Mouse (Mus musculus): ENCODE results near the gene Umps.

Umps gene

DNA sequence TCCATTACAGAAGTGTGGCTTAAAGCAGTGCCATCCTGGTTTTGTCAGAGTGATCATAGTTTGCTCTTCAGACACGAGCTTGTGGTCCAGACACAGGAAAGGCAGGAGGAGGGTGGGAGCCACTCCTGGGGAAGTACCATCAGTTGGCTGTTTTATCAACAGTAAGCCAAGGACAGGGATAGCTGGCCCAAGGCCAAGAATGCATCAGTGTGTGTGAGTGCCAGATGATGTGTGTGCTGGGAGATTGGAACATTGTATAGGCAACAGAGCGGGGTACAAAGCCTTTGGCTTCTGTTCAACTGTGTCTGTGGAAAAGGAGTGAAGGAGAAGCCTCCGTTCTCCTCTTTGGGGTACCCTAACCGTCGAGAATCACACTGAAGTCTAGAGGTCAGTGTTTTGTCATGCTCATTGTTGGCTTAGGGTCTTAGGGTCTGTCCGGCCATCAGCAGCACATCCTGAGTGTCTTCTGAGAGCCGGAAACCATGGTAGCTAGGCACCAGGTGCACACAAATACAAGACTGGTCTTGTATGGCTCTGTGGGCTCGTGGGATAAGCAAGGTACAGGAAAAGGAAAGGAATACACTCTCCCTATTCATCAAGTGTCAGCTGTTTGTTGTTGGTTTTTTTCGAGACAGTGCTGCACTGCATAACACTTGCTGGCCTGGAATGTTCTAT lies 37.9 kb downstream of the Umps start:
- no peak for DNase-seq (ENCODE audit: low spot score)

- DNase-seq (ENCODE audit: low spot score), result no peak
Observed at GRCm38 (mm10) chr16:33927263-33927824, 39.5 kb downstream of the Umps start.

- no peak for DNase-seq (ENCODE audit: low spot score)
Observed at GRCm38 (mm10) chr16:33923758-33924157, 43.1 kb downstream of the Umps start.

GRCm38 (mm10) chr16:33923001-33923316 lies 43.9 kb downstream of the Umps start:
- DNase-seq (ENCODE audit: low spot score), result no peak

DNA sequence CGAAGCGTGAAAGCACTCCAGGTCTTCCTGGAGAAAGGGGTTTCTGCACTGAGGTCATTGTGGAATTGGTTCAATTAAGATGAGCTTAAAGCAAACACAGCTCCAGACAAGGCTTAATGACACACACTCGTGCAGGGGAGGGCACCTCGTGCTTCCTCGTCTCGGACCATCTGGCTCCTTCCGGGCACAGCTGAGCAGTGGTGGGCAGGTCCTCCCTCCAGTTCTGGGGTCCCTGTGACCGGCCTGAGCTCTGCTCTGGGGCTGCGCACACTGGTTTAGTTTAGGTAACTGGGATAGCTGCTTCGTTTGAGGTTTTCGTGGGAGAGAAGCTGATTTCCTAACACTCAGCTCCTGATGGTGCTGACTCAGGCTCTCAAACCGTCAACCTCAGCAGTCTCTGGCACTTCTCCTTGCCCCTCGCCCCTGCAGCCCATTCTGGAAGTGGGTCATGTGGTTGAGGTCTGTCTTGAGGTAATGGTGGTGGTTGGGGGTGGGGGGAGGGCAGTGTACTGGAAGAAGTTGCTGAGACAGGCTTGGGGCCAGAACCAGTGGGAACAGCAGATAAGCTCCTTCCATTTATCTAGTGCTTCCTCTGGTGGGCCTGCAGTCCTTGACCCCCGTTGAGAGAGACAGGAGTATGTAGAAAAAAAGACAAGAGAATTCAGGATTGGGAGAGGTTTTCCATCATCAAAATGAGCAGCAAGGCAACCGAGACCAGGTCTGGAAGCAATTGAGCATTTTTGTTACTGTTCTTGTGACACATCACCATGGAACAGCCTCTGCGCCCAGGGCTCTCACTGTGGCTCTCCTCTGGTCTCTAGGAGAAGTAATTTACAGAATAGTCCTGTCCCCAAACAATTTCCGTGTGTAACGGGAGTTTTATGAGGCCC lies 44.5 kb downstream of the Umps start:
- no peak for DNase-seq (ENCODE audit: low spot score)

DNA sequence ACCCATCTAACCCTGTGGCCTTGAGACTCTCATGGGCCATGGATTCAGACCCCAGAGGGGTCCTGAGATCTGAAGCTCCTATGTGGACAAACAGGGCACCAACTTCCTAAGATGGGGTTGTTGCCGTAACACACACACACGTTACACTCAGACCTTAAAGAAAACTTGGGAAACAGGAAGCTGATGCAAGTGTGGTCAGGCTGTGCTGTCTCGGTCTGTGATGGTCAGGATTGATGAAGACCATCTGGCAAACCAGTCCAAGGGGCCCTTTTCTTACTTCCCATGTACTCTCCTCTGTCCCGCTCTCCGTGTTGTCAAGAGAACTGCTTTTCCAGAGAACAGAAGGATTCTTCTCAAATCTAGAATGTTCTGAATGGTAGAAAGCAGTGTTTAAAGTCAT lies 45.3 kb downstream of the Umps start:
- DNase-seq (ENCODE audit: low spot score), result no peak

DNA sequence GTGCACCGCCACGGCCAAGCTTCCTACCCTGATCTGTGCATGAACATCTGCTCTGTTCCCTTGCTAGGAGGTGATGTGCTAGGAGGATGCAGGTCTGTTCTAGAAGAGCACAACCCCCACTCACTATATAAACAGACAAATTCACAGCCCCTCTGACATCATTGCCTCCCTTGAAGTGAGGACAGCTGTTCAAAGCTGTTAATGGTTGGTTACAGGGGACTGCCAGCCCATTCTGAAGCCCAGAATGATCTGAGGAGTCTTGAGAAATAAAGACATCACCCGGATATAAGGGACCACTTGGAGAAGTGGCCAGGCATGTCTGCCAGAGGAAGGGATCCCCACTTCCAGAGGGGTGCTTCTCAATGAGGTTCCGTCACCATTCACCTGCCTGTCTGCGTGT lies 48.9 kb downstream of the Umps start:
- DNase-seq (ENCODE audit: low spot score), result no peak

GRCm38 (mm10) chr16:33917390-33917789 lies 49.4 kb downstream of the Umps start:
- DNase-seq (ENCODE audit: low spot score), result no peak

GRCm38 (mm10) chr16:33916473-33917251 lies 50.2 kb downstream of the Umps start:
- no peak for DNase-seq (ENCODE audit: low spot score)

GRCm38 (mm10) chr16:33914997-33915396 lies 51.8 kb downstream of the Umps start:
- DNase-seq (ENCODE audit: low spot score), result no peak

DNA sequence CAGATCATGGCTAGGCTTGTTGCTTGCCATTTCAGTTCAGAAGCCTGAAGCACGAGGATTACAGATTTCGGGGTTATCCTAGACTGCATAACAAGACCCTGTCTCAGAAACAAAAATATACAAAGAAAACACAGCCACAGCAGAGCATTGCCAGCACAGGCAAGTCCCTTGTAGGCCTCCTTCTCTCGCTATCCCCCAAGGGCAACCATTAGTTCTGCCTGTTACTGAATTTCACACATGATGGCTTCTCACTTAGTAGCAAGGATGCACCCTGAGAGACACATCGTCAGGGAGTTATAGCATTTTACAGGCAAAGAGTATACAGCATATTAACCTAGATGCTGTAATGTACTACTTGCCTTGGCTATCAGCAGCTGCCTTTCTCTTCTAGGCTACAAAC lies 58.6 kb downstream of the Umps start:
- no peak for DNase-seq (ENCODE audit: low spot score)
